Mouse (Mus musculus) bone marrow macrophage, adult 2 months (primary cell): Measurements from ENCODE around the gene Bcar1.

Experiments used
- CTCF ChIP-seq: IDR thresholded peaks from 2 replicates; pipeline ENCODE4 v1.5.1; 2012; ENCODE audit warnings: low read depth, mild to moderate bottlenecking, low read length, moderate library complexity
- POLR2A ChIP-seq: IDR thresholded peaks from 2 replicates; pipeline ENCODE4 v1.6.1; 2012; ENCODE audit warnings: mild to moderate bottlenecking, low read depth, low read length, borderline replicate concordance

DNA sequence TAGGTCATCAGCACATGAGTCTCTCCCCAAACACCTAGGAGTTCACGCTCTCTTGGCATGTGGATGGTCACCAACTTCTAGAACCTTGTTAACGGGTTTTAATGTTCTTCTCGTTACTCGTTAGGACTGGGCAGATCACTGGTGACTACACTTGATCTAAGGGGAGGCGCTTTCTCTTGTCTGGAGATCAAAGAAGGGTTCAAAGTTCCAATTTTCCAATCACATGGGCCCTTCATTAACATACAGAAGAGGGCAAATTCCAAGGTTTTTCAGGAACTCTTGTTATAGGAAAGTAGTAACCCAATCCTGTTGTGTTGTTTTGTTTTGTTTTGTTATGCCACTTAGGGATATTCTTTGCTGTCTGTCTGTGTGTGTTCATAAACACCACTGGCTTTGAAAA lies 15.2 kb upstream of the Bcar1 start:
- TF ChIP-seq CTCF = no peak
- no peak for TF ChIP-seq POLR2A
